Mouse (Mus musculus) midbrain, postnatal 0 days (tissue): Measurements from ENCODE around the gene Pigk. TPM values are rescaled to one million over a fixed set of nuclear protein-coding genes. Genes with fewer than 3 reads are reported as not detected.

ENCODE experiments used
- ATAC-seq: fragments of 200-750 bp; cut with Nextera tagmentation; 2 replicates; pipeline ENCODE4 v1.8.0; 2017; ENCODE audit warnings: moderate number of reproducible peaks, mild to moderate bottlenecking, moderate TSS enrichment, moderate library complexity; ENCODE audit not compliant: low FRiP score
- DNase-seq: peaks from one replicate; pipeline ENCODE4 v3.0.0-alpha.2; 2015; ENCODE audit warnings: low spot score
- H3K27ac ChIP-seq: fragments of 300-500 bp; sonication (generic); 2 replicates; pipeline ENCODE4 v1.5.1; 2014; ENCODE audit warnings: low read depth, mild to moderate bottlenecking, low read length, mixed read lengths
- H3K27me3 ChIP-seq: fragments of 300-500 bp; sonication (generic); 2 replicates; pipeline ENCODE4 v1.6.1; 2014; ENCODE audit warnings: low read length, control low read depth, mixed read lengths; ENCODE audit not compliant: insufficient read depth
- H3K36me3 ChIP-seq: fragments of 300-500 bp; sonication (generic); 2 replicates; pipeline ENCODE4 v1.6.1; 2014; ENCODE audit warnings: low read length, control low read depth, mixed read lengths; ENCODE audit not compliant: insufficient read depth
- H3K4me1 ChIP-seq: fragments of 300-500 bp; sonication (generic); 2 replicates; pipeline ENCODE4 v1.6.1; 2014; ENCODE audit warnings: mild to moderate bottlenecking, control low read depth, antibody characterized with exemption, low read length, mixed read lengths; ENCODE audit not compliant: insufficient read depth
- H3K4me2 ChIP-seq: fragments of 300-500 bp; sonication (generic); 2 replicates; pipeline ENCODE4 v1.6.1; 2014; ENCODE audit warnings: low read depth, mild to moderate bottlenecking, low read length, mixed read lengths; ENCODE audit not compliant: poor library complexity, severe bottlenecking
- H3K4me3 ChIP-seq: fragments of 300-500 bp; sonication (generic); 2 replicates; pipeline ENCODE4 v1.5.1; 2014; ENCODE audit warnings: low read depth, mild to moderate bottlenecking, low read length, moderate library complexity
- H3K9ac ChIP-seq: fragments of 300-500 bp; sonication (generic); replicated peaks from 2 replicates; pipeline ENCODE4 v1.6.1; 2014; ENCODE audit warnings: mild to moderate bottlenecking, low read length, moderate library complexity, mixed read lengths; ENCODE audit not compliant: poor library complexity, severe bottlenecking
- H3K9me3 ChIP-seq: fragments of 300-500 bp; sonication (generic); 2 replicates; pipeline ENCODE4 v1.6.1; 2016; ENCODE audit warnings: low read length, control low read depth
- CTCF ChIP-seq: IDR thresholded peaks from 2 replicates; pipeline ENCODE4 v1.5.1; 2016; ENCODE audit warnings: antibody characterized with exemption, mild to moderate bottlenecking
- WGBS: fragments of 180-500 bp; shearing (Covaris S2); extraction: QIAGEN DNeasy Blood & Tissue Kit; methylation state at CpG from one replicate; pipeline ENCODE4 v1.1.7; 2014; 5-methylcytosine and 5-hydroxymethylcytosine counted together
- polyA plus RNA-seq: library from polyadenylated mRNA; unstranded; fragments of >200 nt; fragmentation: Nextera tagmentation; extraction: Ambion mirVana; gene quantifications from 2 replicates; pipeline ENCODE4 v1.2.1, GENCODE M21; 2015
- total RNA-seq: library from RNA; depleted of rRNA; stranded (reverse); fragments of >200 nt; gene quantifications from 2 replicates; pipeline ENCODE4 v1.2.3, GENCODE M21; 2014

Pigk gene
- total and polyA plus RNA-seq, 2 experiments from 2014 or later = 44.1 to 61.8 TPM

- Histone ChIP-seq H3K27ac (no peak overlapping the region), H3K36me3 (no peaks in the 10 kb centered on the region), H3K4me3 (no peak overlapping the region), H3K4me2 (no peak overlapping the region), H3K9ac (no peak overlapping the region), H3K9me3 (no peaks in the 10 kb centered on the region), H3K4me1 (no peaks in the 10 kb centered on the region), H3K27me3 (no peaks in the 10 kb centered on the region)
- 84% methylated on average over 5 of the region's 5 CpGs for WGBS
- no peak for DNase-seq
- no peak for TF ChIP-seq CTCF
- no peak for ATAC-seq
These were observed 227.8 kb downstream of the Pigk start for GRCm38 (mm10) chr3:152941671-152942070.

- no peak for TF ChIP-seq CTCF
- no peak overlapping the region for H3K4me2 ChIP-seq
- no peaks in the 10 kb centered on the region for H3K27me3 ChIP-seq
- ATAC-seq (no peak), DNase-seq (no peak)
- H3K27ac ChIP-seq = no peak overlapping the region
- no peak overlapping the region for H3K4me3 ChIP-seq
- WGBS = 58% methylated on average over 11 of the region's 11 CpGs
- H3K9ac ChIP-seq = no peak overlapping the region
- H3K36me3 ChIP-seq = no peaks in the 10 kb centered on the region
- no peaks in the 10 kb centered on the region for H3K4me1 ChIP-seq
- no peaks in the 10 kb centered on the region for H3K9me3 ChIP-seq
These were observed 229.1 kb downstream of the Pigk start for GRCm38 (mm10) chr3:152942985-152943384.

GRCm38 (mm10) chr3:152944766-152945165 is 230.9 kb downstream of the Pigk start:
- Histone ChIP-seq H3K4me2 (no peak overlapping the region), H3K27ac (no peak overlapping the region), H3K27me3 (no peaks in the 10 kb centered on the region), H3K4me3 (no peak overlapping the region), H3K4me1 (no peaks in the 10 kb centered on the region), H3K9me3 (no peaks in the 10 kb centered on the region), H3K36me3 (no peaks in the 10 kb centered on the region), H3K9ac (no peak overlapping the region)
- DNase-seq (no peak), ATAC-seq (no peak)
- 76% methylated on average over 3 of the region's 3 CpGs for WGBS
- TF ChIP-seq CTCF = no peak

GRCm38 (mm10) chr3:152947031-152947640 is 233.2 kb downstream of the Pigk start:
- no peak for TF ChIP-seq CTCF
- H3K36me3 ChIP-seq = no peaks in the 10 kb centered on the region
- no peak overlapping the region for H3K9ac ChIP-seq
- no peaks in the 10 kb centered on the region for H3K4me1 ChIP-seq
- H3K4me3 ChIP-seq = no peak overlapping the region
- H3K4me2 ChIP-seq = no peak overlapping the region
- H3K9me3 ChIP-seq = no peaks in the 10 kb centered on the region
- H3K27ac ChIP-seq = no peak overlapping the region
- DNase-seq (no peak), ATAC-seq (no peak)
- no peaks in the 10 kb centered on the region for H3K27me3 ChIP-seq
- WGBS = 62% methylated on average over 11 of the region's 11 CpGs

GRCm38 (mm10) chr3:152948556-152948955 is 234.7 kb downstream of the Pigk start:
- H3K36me3 ChIP-seq = no peaks in the 10 kb centered on the region
- 90% methylated on average over 7 of the region's 7 CpGs for WGBS
- no peak overlapping the region for H3K4me3 ChIP-seq
- ATAC-seq (no peak), DNase-seq (no peak)
- H3K9ac ChIP-seq = no peak overlapping the region
- no peak overlapping the region for H3K4me2 ChIP-seq
- TF ChIP-seq CTCF = no peak
- H3K27ac ChIP-seq = no peak overlapping the region
- no peaks in the 10 kb centered on the region for H3K9me3 ChIP-seq
- H3K27me3 ChIP-seq = no peaks in the 10 kb centered on the region
- H3K4me1 ChIP-seq = no peaks in the 10 kb centered on the region

- Histone ChIP-seq H3K9me3 (no peaks in the 10 kb centered on the region), H3K4me3 (no peak overlapping the region), H3K4me2 (no peak overlapping the region), H3K9ac (no peak overlapping the region), H3K27ac (no peak overlapping the region), H3K4me1 (no peaks in the 10 kb centered on the region), H3K27me3 (no peaks in the 10 kb centered on the region), H3K36me3 (no peaks in the 10 kb centered on the region)
- ATAC-seq = no peak
- no peak for TF ChIP-seq CTCF
- no peak for DNase-seq
- WGBS = 93% methylated on average over 15 of the region's 15 CpGs
These were observed 235.4 kb downstream of the Pigk start for GRCm38 (mm10) chr3:152949233-152949777.
